Mouse (Mus musculus) cortical plate, adult 2 months (tissue): ENCODE measurements around the gene Cacna1s.

Experiments
- CTCF ChIP-seq: fragments of 200-500 bp; IDR thresholded peaks from 2 replicates; pipeline ENCODE4 v1.5.1; 2011; ENCODE audit warnings: mild to moderate bottlenecking, control low read depth, low read length; ENCODE audit not compliant: insufficient read depth; ENCODE audit errors: extremely low read depth
- POLR2A ChIP-seq: fragments of 200-500 bp; IDR thresholded peaks from 2 replicates; pipeline ENCODE4 v1.6.1; 2011; ENCODE audit warnings: mild to moderate bottlenecking, low read length, control low read depth; ENCODE audit not compliant: insufficient read depth; ENCODE audit errors: extremely low read depth

- TF ChIP-seq POLR2A (no peak), CTCF (no peak)
These were observed 13.6 kb upstream of the Cacna1s start for GRCm38 (mm10) chr1:136038746-136039538.
